In genomic region chr6:87763376-87764280, GRCm38 (mm10) we compare ENCODE assay signal across 8 mouse cellular contexts. TPM values are rescaled to one million over a fixed set of nuclear protein-coding genes. Genes with fewer than 3 reads are reported as not detected.
DNase-seq lines count a peak whose midpoint lies in the region; ATAC-seq lines count a peak whose summit lies in the region.

No protein-coding gene starts in this region.

- intact Hi-C loops in heart, postnatal 14 days (cut with DNase I) = loop anchor here (5.0 kb wide), 2 partner anchors 49 to 234 kb away; partner anchors contain the start of gene Rab43

- DNase-seq in heart, adult 11 months = peak; percentile 71
- no peak for DNase-seq in heart, postnatal 14 days
- peak; percentile 57 for DNase-seq in A20 (ENCODE audit: low read depth, low spot score)
- DNase-seq in ZHBTc4 (ENCODE audit: low read depth, low spot score) = peak; percentile 67
- peak; percentile 24 for DNase-seq in hindlimb bud, embryonic 11.5 days (ENCODE audit: extremely low spot score, low read depth, low spot score)
- no peak for DNase-seq in gastrocnemius, postnatal 10 days
- DNase-seq in frontal cortex, postnatal 10 days (ENCODE audit: low spot score in 2 of 2) = no peak

- ATAC-seq in monocyte, adult 5-6 weeks (replicated peaks; ENCODE audit: insufficient number of reproducible peaks, low FRiP score, low TSS enrichment, poor library complexity, severe bottlenecking) = peak; percentile 76; the same call in 1 of the 2 replicates

RNA-seq across cellular contexts. Expression of gene Gp9, which starts 14.2 kb away (rescaled TPM):
- 1 to 10 TPM in 1 of 2 experiments, under 1 TPM in 1; 0.33 to 1.0 TPM for total RNA-seq in heart, postnatal 14 days (2021)
- total RNA-seq in monocyte, adult 5-6 weeks (2017) = 1.9 to 42.8 TPM (median 3.1 TPM) in 3 replicates
- total RNA-seq in gastrocnemius, postnatal 10 days (2021) = not detected

RNA-seq across cellular contexts. Expression of gene Efcc1, which starts 33.0 kb away (rescaled TPM):
- total RNA-seq in heart, postnatal 14 days (2021) = 1 to 10 TPM; 3.1 to 3.2 TPM
- total RNA-seq in monocyte, adult 5-6 weeks (2017) = not detected in 3 replicates
- 1 to 10 TPM; 1.9 to 2.7 TPM for total RNA-seq in gastrocnemius, postnatal 10 days (2021)

RNA-seq across cellular contexts. Expression of gene Rab43, which starts 48.3 kb away (rescaled TPM):
- 10 to 100 TPM; 16.7 to 17.4 TPM for total RNA-seq in heart, postnatal 14 days (2021)
- total RNA-seq in monocyte, adult 5-6 weeks (2017) = 33.6 to 48.6 TPM (median 34.7 TPM) in 3 replicates
- 10 to 100 TPM; 10.1 to 14.9 TPM for total RNA-seq in gastrocnemius, postnatal 10 days (2021)

Comparison
In these comparisons a context has a peak if more than half of its experiments do, and no peak if none do; other contexts are left out.
1. DNase-seq: peak in heart, adult 11 months (single experiment), A20 (single experiment), ZHBTc4 (single experiment) and hindlimb bud, embryonic 11.5 days (single experiment); none in heart, postnatal 14 days (0 of 2), gastrocnemius, postnatal 10 days (single experiment) and frontal cortex, postnatal 10 days (0 of 2).